ENCODE assay signal across 8 mouse cellular contexts in genomic region chr12:67220641-67221231, GRCm38 (mm10). TPM values are rescaled to one million over a fixed set of nuclear protein-coding genes. Genes with fewer than 3 reads are reported as not detected.
A peak's percentile ranks its signal among the peaks of the same experiment; 100 is the strongest.
DNase-seq lines count a peak whose midpoint lies in the region; ATAC-seq and TF ChIP-seq lines count a peak whose summit lies in the region.

No protein-coding gene starts in this region.

- no peak for TF ChIP-seq EP300 in liver, embryonic 14.5 days (IDR thresholded peaks at IDR 0.05; ENCODE audit: low read depth)

- no peak overlapping the region for H3K27ac ChIP-seq in liver, embryonic 14.5 days

- no peak overlapping the region for H3K4me3 ChIP-seq in liver, embryonic 14.5 days (ENCODE audit: insufficient read depth in 1 of 2, low read depth in 2 of 2, low read length in 2 of 2)

- 1% methylated on average over 43 of the region's 43 CpGs for WGBS in liver, embryonic 14.5 days (ENCODE audit: insufficient replicate concordance)

- intact Hi-C loops in heart, postnatal 25 days (cut with DNase I) = no loop called here

- H3K4me2 ChIP-seq in liver, embryonic 14.5 days (ENCODE audit: low read depth) = peak overlapping the region; percentile 28; the same call in 1 of the 2 replicates

- TF ChIP-seq CTCF in liver, embryonic 14.5 days (IDR thresholded peaks at IDR 0.05; ENCODE audit: low read depth) = no peak

- ATAC-seq in liver, embryonic 14.5 days (ENCODE audit: insufficient read depth) = no peak

- no peaks in the 10 kb centered on the region for H3K9me3 ChIP-seq in liver, embryonic 14.5 days (ENCODE audit: control insufficient read depth, low read length)

- peaks cover 34% of the 10 kb centered on the region for H3K27me3 ChIP-seq in liver, embryonic 14.5 days (ENCODE audit: control insufficient read depth, insufficient read depth, low read length)

- no peaks in the 10 kb centered on the region for H3K36me3 ChIP-seq in liver, embryonic 14.5 days (replicated peaks; ENCODE audit: control insufficient read depth, insufficient read depth, low read depth)

- H3K4me1 ChIP-seq in liver, embryonic 14.5 days (replicated peaks; ENCODE audit: control insufficient read depth in 2 of 2, insufficient read depth in 2 of 2, low read length in 1 of 2) = no peaks in the 10 kb centered on the region

- H3K9ac ChIP-seq in liver, embryonic 14.5 days (replicated peaks) = no peak overlapping the region

- peak; percentile 19 to 31 for DNase-seq in heart, adult 18-20 months
- DNase-seq in heart, postnatal 25 days (ENCODE audit: low spot score) = no peak
- peak; percentile 49 to 55 for DNase-seq in cerebellum, postnatal 14 days
- peak; percentile 48 to 55 for DNase-seq in frontal cortex, postnatal 25 days (ENCODE audit: low spot score in 2 of 2)
- peak; percentile 33 to 40 for DNase-seq in kidney, postnatal 4 days
- DNase-seq in liver, embryonic 14.5 days (ENCODE audit: low read depth in 3 of 3, low spot score in 3 of 3) = no peak
- peak; percentile 52 to 65 for DNase-seq in right cerebral cortex, postnatal 36 days (ENCODE audit: low spot score in 2 of 2)
- no peak for DNase-seq in Muller cell, postnatal 12 days (ENCODE audit: inconsistent ontology term)

RNA-seq across cellular contexts. Expression of gene Mdga2, which starts 1.6 kb away (rescaled TPM):
- under 1 TPM; 0.20 to 0.64 TPM for total RNA-seq in heart, adult 18-20 months (2021)
- under 1 TPM; 0.56 to 0.68 TPM for total RNA-seq in heart, postnatal 25 days (2021)
- 0.02 and 0.05 TPM in 2 replicates for polyA plus RNA-seq in liver, embryonic 14.5 days (2012; rRNA removed)
- polyA plus RNA-seq in liver, embryonic 14.5 days (2014; fragmentation: Nextera tagmentation; extraction: Ambion mirVana) = not detected in 2 replicates

Comparison
In these comparisons a context has a peak if more than half of its experiments do, and no peak if none do; other contexts are left out.
1. DNase-seq: peak in heart, adult 18-20 months (2 of 2), cerebellum, postnatal 14 days (2 of 2), frontal cortex, postnatal 25 days (2 of 2), kidney, postnatal 4 days (2 of 2) and right cerebral cortex, postnatal 36 days (2 of 2); none in heart, postnatal 25 days (single experiment), liver, embryonic 14.5 days (0 of 3) and Muller cell, postnatal 12 days (single experiment).